Mouse (Mus musculus): Measurements from ENCODE around the gene Chd1l.

- TF ChIP-seq CTCF (IDR thresholded peaks at IDR 0.05; ENCODE audit: control insufficient read depth, insufficient read depth, insufficient replicate concordance, low read depth, low read length): no peak
- no peak for TF ChIP-seq POLR2A (IDR thresholded peaks at IDR 0.05; ENCODE audit: control insufficient read depth, low read depth, low read length)
These were observed 5.9 kb upstream of the Chd1l start for GRCm38 (mm10) chr3:97615933-97616332.

All from testis, adult 2 months (tissue).